Mouse (Mus musculus): Measurements from ENCODE around the gene Rpl3.

The Rpl3 gene

GRCm38 (mm10) chr15:80087406-80088012 is 4.2 kb downstream of the Rpl3 start:
- DNase-seq (ENCODE audit: low read depth), result peak; percentile 67

DNA sequence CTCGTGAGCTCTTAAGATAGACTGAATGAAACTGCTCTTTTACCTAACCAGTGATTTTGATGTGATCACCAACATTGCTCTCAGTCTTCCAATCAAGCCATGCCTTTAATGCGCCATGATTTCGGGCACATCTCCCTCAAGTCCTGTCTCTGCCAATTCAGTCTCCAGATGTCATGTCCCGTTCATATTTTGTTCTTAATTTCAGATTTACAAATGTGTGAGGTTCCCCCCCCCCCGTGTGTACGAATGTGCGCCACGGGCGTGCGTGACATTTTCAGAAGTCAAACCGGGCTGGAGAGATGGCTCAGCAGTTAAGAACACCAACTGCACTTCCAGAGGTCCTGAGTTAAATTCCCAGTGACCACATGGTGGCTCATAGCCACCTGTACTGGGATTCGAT is 7.9 kb downstream of the Rpl3 start:
- DNase-seq (ENCODE audit: low read depth), result no peak

DNA sequence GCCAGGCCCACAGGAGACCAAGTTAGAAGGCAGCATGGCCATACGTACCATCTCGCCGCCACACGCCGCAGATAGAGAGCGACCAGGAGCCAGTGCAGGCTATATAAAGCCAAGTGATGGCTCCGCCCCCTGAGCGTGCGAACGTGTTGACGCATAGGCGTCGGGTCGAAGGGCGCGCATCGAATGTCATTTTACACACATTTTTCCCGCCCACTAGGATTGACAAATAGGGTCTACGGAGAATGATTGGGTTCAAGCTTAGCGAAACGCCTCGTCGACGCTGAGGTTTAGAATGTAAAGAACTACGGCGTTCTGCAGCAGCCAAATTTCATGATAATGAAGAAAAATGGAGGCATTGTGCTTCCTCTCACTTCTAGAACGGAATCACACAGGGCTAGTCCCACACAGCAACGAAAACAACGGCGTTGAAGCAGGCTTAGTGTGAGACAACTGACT is 8.4 kb downstream of the Rpl3 start:
- DNase-seq (ENCODE audit: low read depth), result peak; percentile 100

DNA sequence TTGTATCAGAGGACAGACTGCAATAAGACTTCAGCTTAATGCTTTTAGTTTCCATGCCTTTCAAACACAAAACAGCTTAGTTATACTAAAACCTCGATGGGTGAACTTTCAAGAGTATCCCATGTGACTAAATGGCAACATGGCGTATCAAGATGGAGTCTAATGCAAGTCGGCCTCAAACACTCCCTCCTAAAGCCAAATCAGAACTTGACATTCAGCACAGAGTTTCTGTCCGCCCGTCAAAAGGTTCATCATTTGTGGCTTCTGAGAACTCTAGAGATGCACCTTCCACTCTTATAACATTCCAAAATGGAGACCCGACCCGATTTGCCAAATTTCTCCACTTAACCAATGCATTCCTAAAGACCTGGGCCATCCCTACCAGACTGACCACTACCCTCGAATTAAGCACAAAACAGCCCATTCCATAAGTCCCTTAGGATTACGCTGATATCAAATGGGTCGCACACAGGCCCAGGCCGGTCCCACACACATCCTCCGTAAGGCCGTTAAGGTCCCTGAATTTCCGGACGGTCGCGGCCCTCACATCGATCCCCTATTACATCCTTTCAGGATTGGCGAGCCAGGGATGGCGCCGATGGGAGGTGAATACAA is 8.9 kb downstream of the Rpl3 start:
- peak; percentile 59 for DNase-seq (ENCODE audit: low read depth)

DNA sequence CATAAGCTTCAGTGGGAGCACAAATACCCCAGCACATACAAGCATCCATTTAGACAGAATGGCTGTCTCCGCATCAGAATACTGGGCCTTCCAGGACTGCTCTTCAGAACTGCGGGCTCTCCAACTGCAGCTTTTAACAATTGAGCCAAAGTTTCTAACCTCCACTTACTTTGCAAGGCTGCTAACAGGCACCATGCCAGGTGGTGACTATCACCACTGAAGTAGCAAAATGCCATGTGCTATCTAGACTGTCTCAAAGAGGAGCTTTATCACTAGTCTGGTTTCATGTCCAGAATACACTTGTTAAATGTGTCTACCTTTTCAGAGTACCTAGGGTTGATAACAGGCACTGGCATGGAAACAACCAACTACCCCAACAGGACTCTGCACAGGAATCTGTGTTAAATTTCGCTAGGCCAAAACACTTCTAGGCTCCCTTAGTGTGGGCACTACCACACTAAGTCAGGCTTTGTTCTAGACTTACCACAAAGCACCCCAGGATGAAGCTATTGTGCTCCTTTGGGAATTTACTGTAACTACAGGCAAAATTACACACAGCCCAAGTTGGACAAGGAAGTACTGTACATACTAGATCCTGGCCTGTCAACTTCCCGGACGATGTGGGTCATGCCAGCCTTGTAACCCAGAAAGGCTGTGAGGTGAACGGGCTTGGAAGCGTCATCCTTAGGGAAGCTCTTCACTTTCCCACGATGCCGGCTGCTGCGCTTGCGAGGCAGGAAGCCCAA is 9.7 kb downstream of the Rpl3 start:
- DNase-seq (ENCODE audit: low read depth), result peak; percentile 79

DNA sequence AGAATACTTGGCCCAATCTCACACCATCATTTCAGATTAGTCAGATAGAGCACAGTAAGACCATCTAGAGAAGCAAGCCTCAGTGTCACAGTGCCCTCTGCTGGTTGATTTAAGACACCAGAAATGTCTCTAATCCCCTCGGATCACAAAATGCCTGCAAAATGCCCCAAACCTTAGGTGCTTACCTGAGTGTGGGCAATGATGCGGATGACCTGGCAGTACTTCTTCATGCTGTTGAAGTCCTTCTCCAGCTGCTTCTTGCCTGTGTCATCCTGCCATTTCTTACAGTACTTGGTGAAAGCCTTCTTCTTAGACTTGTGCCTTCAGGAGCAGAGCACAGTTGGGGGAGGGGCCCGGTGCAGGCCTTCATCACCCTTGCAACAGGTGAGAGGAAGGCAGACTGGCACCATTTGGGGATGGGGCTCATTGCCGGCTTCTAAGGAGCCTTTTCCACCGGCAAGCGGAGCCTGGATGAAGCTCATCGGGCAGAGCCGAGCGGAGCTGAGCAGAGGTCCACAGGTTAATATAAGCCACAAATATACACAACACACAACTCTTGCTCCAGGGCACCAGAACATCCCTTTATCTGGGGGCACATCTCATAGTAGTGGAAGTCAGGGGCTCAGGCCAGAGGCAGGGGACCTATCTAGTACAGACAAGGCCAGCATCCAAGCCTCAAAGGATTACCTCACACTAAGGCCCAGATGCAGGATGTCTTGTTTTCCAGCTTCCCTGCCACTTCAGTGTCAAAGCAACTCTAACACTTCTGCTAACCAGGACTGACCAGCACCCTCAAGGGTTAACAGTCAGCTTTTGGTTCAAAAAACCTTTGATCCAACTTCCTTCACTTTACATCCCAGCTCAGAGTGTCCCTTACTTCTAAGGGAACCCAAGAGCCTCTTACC is 10.7 kb downstream of the Rpl3 start:
- DNase-seq (ENCODE audit: low read depth), result peak; percentile 74

DNA sequence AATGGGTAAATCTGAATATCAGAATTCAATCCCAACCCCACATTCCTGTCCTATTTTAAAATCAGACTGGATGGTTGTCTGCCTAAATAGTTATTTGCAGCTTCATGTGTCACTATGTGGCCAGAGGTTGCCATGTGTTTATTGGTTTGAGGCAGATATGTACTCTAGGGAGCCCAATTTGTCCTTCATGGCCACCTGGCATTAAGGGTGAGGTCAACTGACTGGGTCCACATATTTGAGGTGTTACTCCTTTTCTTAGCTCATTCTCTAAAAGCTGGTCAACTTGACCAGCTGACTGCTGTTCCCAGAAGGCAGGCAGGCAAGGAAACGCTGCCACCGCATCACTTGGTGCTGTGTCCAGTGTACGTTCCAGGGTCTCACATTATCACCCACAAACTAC is 11.7 kb downstream of the Rpl3 start:
- DNase-seq (ENCODE audit: low read depth), result no peak

GRCm38 (mm10) chr15:80079129-80079668 is 12.5 kb downstream of the Rpl3 start:
- no peak for DNase-seq (ENCODE audit: low read depth)

DNA sequence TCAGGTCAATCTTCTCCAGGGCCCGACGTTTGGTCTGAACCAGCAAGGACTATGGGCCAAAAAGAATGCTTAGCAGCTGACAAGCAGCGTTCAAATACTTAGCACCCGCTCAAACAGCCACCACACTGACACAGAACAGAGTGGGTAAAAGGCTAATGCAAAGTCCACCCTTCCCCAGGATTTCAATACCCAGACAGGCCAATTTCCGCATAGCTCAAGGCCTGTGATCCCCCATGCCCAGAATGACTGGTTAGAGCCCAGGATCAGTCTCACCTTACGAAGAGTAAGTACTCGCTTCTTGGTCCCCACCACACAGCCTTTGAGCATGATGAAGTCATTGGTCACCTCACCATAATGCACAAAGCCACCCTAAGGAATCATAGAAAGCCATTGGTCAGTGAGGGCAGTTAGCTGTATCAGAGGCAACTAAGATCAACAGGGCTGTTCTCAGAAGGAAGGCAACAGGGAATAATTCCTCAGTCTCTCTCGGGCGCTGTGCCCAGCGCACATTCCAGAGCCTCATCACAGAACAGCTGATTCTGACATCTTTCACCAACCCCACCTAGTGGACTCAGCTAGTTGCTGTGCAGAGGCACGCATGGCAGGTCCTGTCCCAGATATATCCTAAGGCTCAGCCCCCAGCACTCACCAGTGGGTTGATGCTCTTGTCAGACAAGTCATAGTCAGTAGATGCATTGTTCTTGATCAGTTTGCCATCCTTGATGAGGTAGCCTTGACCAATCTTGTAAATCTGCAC is 13.4 kb downstream of the Rpl3 start:
- DNase-seq (ENCODE audit: low read depth), result peak; percentile 77

GRCm38 (mm10) chr15:80076338-80077136 is 15.1 kb downstream of the Rpl3 start:
- DNase-seq (ENCODE audit: low read depth), result peak; percentile 85

DNA sequence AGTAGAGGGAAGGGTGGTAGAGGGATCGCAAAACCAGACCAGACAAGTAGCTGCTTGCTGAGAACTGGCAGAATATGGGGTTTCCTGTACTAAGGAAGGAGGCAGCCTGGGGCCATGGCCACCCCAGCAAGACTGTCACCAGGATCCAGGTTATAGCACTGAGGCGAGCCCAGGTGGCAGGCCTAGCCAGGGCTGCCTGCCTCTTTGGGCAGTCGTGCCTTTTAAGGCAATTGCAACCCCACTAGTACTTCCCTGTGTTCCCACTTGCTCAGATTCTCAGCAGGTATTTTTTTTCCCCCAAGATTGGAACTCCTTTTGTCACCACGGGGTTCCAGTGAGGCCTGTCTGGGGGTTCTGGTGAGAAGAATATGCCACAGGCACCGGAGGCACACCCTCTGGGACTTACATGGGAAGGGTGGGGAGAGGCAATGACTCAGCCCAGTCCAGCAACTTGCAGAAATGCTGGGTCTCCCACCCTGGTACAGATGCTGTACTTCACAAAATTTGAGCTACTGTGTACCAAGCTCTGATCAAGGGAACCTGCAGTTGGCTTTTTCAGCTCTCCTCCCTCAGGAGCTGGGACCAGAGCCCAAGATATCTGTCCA is 15.8 kb downstream of the Rpl3 start:
- DNase-seq (ENCODE audit: low read depth), result peak; percentile 48

GRCm38 (mm10) chr15:80075374-80075694 is 16.3 kb downstream of the Rpl3 start:
- DNase-seq (ENCODE audit: low read depth), result no peak

- no peak for DNase-seq (ENCODE audit: low read depth)
Observed at GRCm38 (mm10) chr15:80074663-80075373, 16.9 kb downstream of the Rpl3 start.

DNA sequence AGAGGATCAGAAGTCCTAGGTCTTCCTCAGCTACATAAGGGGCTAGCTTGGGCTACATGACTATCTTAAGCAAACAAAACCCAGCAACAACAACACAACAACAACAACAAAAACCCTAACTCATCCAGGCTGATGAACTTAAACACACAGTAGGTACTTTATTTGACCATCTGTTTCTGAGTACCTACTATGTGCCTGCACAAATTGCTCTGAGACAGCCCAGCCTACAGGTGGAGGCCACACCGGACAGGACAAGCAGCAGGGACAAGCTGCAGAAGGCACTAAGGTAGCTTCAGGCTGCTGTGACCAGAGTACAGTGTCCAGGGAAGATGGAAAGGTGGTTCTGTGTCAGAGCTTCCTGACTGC is 18.4 kb downstream of the Rpl3 start:
- no peak for DNase-seq (ENCODE audit: low read depth)

DNA sequence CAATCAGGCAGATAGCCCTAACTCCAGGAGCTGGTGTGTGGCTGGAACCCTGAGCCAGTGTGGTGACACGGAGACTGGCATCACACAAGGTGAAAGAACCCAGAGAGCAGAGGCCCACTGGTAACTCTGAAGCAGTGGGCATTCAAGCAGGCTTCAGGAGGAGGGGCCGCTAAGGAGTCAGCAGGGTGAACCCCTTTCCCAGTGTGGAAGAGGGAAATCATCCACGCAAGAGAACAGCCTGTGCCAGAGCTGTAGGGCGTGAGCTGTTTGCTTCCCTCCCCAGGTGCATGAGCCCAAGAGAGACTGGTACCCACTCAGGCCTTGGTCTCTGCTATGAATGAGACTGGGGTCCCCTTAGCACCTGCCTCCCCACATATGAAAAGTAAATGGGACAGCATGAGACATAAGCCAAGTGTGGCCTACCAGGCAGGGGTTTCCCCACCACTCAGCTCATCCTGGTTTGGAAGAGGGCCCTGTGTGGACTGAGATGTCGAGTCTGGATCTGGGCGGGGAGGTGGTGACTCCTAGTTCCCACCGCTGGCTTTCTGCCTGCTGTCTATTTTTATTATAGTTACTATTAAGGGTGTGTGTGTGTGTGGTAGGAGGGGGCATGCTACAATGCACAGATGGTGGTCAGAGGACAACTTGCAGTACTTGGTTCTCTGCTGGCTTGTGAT is 19.0 kb downstream of the Rpl3 start:
- DNase-seq (ENCODE audit: low read depth), result peak; percentile 52

DNA sequence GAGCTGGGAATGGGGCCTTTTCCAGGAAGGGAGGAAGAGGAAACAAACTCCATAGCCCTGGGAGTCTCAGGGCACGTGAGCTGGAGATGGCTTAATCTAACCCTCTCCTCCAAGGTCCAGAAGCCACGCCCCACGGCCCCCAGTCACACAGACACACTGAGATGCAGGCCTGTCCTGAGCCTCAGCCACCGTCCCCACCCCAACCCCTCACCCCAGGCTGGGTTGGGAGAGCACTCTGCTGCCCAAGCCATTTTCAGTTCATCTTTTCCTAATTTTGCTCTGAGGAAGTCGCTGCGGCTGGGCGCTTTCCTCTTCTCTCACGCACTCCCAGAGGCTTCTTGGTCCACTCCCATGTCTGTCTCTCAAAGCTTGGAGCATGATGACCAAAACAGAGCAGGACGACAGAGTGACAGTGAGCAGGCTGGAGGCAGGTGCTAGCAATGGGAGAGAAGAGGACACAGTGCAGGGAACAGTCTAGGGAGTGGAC is 19.7 kb downstream of the Rpl3 start:
- no peak for DNase-seq (ENCODE audit: low read depth)

DNA sequence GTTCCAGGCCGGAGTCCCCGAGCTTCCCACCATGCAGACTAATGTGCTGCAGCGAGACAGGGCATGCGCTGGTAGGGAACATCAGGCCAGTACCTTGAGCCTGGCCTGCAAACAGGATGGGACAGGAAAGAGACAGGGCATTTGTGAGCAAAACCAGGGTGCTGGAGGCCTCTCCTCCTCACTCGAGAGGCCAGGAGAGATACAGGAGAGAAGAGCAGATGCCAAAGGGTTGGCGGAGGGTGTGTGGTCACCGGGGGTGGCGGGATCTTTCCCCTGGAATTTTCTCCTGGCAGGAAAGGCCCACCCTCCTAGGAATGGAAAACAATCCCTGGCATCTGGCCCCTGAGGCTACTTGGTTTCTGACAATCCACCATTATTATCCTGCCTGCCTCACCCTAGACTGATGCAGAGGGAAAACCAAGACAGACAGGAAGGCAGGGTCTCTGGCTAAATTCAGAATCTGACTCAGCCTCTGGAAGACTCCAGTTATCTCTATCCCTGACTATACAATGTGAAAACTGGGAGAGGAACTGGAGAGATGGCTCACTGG is 21.5 kb downstream of the Rpl3 start:
- peak; percentile 67 for DNase-seq (ENCODE audit: low read depth)

DNA sequence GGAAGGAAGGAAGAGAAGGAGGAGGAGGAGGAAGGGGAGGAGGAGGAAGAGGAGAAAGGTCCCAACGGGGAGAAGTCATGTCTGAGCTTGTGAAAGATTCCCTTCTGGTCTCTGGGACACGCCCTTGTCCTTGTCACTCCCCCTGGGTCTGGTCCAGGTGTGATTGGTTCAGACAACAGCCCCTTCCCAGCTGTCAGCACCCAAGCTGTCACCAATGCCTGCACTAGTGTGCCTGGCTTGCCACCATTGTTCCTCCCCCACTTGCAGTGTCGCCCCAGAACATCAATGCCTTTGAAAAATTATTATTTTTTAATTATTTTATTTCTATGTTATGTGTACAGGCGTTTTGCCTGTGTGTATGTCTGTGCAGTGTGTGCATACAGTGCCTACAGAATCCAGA is 22.5 kb downstream of the Rpl3 start:
- no peak for DNase-seq (ENCODE audit: low read depth)

Data from NIH3T3 (cell line).